Mouse (Mus musculus) lung, postnatal 4 days (tissue): ENCODE results near the gene Fam227b.

Source experiments
- DNase-seq, 2 experiments: peaks; one replicate each; pipeline ENCODE4 v3.0.0; 2021

Gene Fam227b

GRCm38 (mm10) chr2:125975808-125976345 is 175.9 kb downstream of the Fam227b start:
- no peak for DNase-seq

DNA sequence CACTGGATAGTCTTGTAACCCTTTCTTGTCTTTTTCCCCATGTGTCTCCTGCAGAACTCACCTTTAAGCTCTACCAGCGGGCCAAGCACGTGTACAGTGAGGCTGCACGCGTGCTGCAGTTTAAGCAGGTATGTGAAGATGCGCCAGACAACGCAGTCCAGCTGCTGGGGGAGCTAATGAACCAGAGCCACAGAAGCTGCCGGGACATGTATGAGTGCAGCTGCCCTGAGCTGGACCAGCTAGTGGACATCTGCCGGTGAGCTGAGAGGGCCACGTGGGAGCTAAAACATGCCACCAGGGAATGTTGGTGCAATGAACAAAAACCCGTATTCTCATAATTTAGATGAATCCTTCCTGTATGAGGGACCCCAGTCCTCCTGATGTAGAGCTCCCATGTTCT is 176.6 kb downstream of the Fam227b start:
- DNase-seq = no peak

- DNase-seq = no peak
Measured at GRCm38 (mm10) chr2:125973207-125973606, 178.6 kb downstream of the Fam227b start.

GRCm38 (mm10) chr2:125968811-125969210 is 183.0 kb downstream of the Fam227b start:
- DNase-seq = no peak

- DNase-seq = no peak
Measured at GRCm38 (mm10) chr2:125948195-125948594, 203.6 kb downstream of the Fam227b start.

GRCm38 (mm10) chr2:125943301-125943700 is 208.5 kb downstream of the Fam227b start:
- no peak for DNase-seq

DNA sequence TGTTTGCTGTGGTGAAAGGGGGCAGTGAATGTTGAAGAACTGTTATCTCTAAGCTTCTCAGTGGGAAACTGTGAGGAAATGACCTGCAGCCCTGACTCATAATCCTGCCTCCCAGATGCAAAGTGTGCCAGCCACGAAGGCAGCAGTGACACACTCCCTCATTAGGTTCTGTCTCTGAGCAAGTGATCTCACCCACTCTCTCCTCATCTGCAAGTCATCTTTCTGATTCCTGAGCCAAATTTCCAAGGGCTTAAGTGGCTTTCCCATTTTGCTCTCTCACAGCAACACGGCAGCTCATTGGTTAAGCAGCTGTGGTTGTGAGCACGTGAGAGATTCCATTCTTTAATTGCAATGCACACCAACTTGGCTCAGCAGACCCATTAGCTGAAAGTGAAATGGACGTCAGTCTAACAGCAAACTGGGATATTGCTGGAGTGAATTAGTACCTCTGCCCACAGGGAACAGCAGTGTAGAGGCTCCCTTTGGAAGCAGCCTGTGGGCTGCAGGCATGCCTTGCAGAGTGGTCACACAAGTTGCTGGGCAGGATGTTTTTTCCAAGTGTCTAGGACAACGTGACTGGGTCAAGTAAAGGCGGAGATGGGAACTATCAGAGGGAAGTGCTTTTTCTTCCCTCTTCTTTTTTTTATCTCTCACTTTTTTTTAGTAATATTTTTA is 210.6 kb downstream of the Fam227b start:
- DNase-seq = no peak

DNA sequence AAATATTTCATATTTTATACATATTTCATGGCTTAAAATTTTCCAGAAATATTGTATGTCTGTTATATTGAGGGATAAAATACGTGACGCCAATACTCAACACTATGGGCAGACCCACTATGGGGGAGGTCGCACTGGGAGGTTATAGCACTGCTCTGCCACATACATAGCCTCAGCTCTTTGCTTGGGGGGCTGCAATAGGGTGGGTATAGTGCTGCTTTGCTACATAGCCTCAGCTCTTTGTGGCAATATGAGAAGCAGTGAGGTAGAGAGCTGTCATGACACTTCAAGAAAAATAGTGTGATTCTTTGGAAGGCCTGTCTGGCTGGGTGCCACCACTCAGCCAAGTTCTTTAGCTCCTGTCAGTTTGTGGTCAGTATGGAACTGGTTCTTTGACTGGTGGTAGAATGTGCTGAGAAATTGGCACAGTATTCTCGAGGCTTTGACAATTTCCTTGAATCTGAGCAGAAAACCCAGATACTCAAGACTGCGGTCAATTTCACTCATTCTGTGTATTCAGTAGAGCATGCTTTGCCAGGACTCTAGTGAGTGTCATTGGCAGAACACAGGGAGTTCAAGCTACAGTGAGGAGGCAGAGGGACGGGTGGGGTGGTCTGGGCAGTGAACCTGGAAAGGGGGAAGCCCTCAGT is 212.7 kb downstream of the Fam227b start:
- no peak for DNase-seq

- no peak for DNase-seq
Measured at GRCm38 (mm10) chr2:125936396-125936795, 215.4 kb downstream of the Fam227b start.

GRCm38 (mm10) chr2:125933977-125934376 is 217.8 kb downstream of the Fam227b start:
- DNase-seq = no peak
